Mouse (Mus musculus) CH12F3 (cell line): ENCODE measurements around the gene Gm20388.

Experiments used
- in situ Hi-C: fragments of 300-500 bp; cut with MboI; formaldehyde crosslinking; loops from 2 replicates; pipeline ENCODE4 v1.14.3; 2020; ENCODE audit warnings: low sequenced_read_pairs

The Gm20388 gene

GRCm38 (mm10) chr8:120416522-120417394 is 506.1 kb downstream of the Gm20388 start:
- in situ Hi-C loops: no loop called here

- in situ Hi-C loops: no loop called here
Measured at GRCm38 (mm10) chr8:120418188-120418587, 507.5 kb downstream of the Gm20388 start.

GRCm38 (mm10) chr8:120419675-120420074 is 509.0 kb downstream of the Gm20388 start:
- in situ Hi-C loops: no loop called here

GRCm38 (mm10) chr8:120420226-120420625 is 509.6 kb downstream of the Gm20388 start:
- in situ Hi-C loops: no loop called here

- in situ Hi-C loops: no loop called here
Measured at GRCm38 (mm10) chr8:120421638-120422037, 511.0 kb downstream of the Gm20388 start.

- in situ Hi-C loops: no loop called here
Measured at GRCm38 (mm10) chr8:120422236-120422635, 511.6 kb downstream of the Gm20388 start.

- in situ Hi-C loops: no loop called here
Measured at GRCm38 (mm10) chr8:120423576-120423975, 512.9 kb downstream of the Gm20388 start.

- in situ Hi-C loops: no loop called here
Measured at GRCm38 (mm10) chr8:120424829-120425198, 514.2 kb downstream of the Gm20388 start.

GRCm38 (mm10) chr8:120425199-120425941 is 514.7 kb downstream of the Gm20388 start:
- in situ Hi-C loops: no loop called here

- in situ Hi-C loops: no loop called here
Measured at GRCm38 (mm10) chr8:120426105-120426504, 515.5 kb downstream of the Gm20388 start.

- in situ Hi-C loops: no loop called here
Measured at GRCm38 (mm10) chr8:120426622-120427385, 516.2 kb downstream of the Gm20388 start.

- in situ Hi-C loops: no loop called here
Measured at GRCm38 (mm10) chr8:120428492-120428891, 517.9 kb downstream of the Gm20388 start.

- in situ Hi-C loops: no loop called here
Measured at GRCm38 (mm10) chr8:120429116-120429515, 518.5 kb downstream of the Gm20388 start.

- in situ Hi-C loops: no loop called here
Measured at GRCm38 (mm10) chr8:120431042-120431441, 520.4 kb downstream of the Gm20388 start.

- in situ Hi-C loops: no loop called here
Measured at GRCm38 (mm10) chr8:120432438-120432837, 521.8 kb downstream of the Gm20388 start.

- in situ Hi-C loops: no loop called here
Measured at GRCm38 (mm10) chr8:120433143-120433542, 522.5 kb downstream of the Gm20388 start.

- in situ Hi-C loops: no loop called here
Measured at GRCm38 (mm10) chr8:120433734-120434133, 523.1 kb downstream of the Gm20388 start.

- in situ Hi-C loops: no loop called here
Measured at GRCm38 (mm10) chr8:120435781-120436180, 525.1 kb downstream of the Gm20388 start.

- in situ Hi-C loops: no loop called here
Measured at GRCm38 (mm10) chr8:120436491-120437030, 525.9 kb downstream of the Gm20388 start.

- in situ Hi-C loops: no loop called here
Measured at GRCm38 (mm10) chr8:120437207-120437606, 526.6 kb downstream of the Gm20388 start.
